Mouse (Mus musculus): Measurements from ENCODE around the gene Adprhl1. TPM values are rescaled to one million over a fixed set of nuclear protein-coding genes. Genes with fewer than 3 reads are reported as not detected.

Gene Adprhl1
- total RNA-seq, 2 experiments from 2014 or later, result 2.2 to 3.1 TPM

Small RNA genes lying within 50 kb of the gene (microRNA-seq; reads per million reads assigned to microRNA genes)
- gene Mir1968, result 49.2 to 52.3 reads per million in 2 experiments

Other genes starting within 250 kb of the Adprhl1 start
- under 1 TPM in 1 of 2 experiments, not detected in 1; 0.32 TPM for gene F7, start 228.1 kb downstream of the Adprhl1 start, total RNA-seq (2021)
- not detected for gene F10, start 216.9 kb downstream of the Adprhl1 start, total RNA-seq (2021)
- gene Proz, start 193.2 kb downstream of the Adprhl1 start, total RNA-seq (2021), result not detected
- gene Pcid2, start 148.7 kb downstream of the Adprhl1 start, total RNA-seq (2021), result 10 to 100 TPM; 25.0 to 27.0 TPM
- 10 to 100 TPM; 65.5 to 69.5 TPM for gene Cul4a, start 148.5 kb downstream of the Adprhl1 start, total RNA-seq (2021)
- 100 to 1,000 TPM; 283 to 309 TPM for gene Lamp1, start 95.0 kb downstream of the Adprhl1 start, total RNA-seq (2021)
- 10 to 100 TPM; 10.3 to 10.8 TPM for gene Grtp1, start 53.5 kb downstream of the Adprhl1 start, total RNA-seq (2021)
- 10 to 100 TPM; 27.6 to 29.7 TPM for gene Dcun1d2, start 34.0 kb upstream of the Adprhl1 start, total RNA-seq (2021)
- 10 to 100 TPM; 43.8 to 45.6 TPM for gene Tmco3, start 34.0 kb upstream of the Adprhl1 start, total RNA-seq (2021)
- 10 to 100 TPM; 70.9 to 75.2 TPM for gene Tfdp1, start 84.6 kb upstream of the Adprhl1 start, total RNA-seq (2021)
- gene Atp4b, start 142.7 kb upstream of the Adprhl1 start, total RNA-seq (2021), result not detected
- under 1 TPM in 1 of 2 experiments, not detected in 1; 0.07 TPM for gene Grk1, start 150.9 kb upstream of the Adprhl1 start, total RNA-seq (2021)
- gene Tmem255b, start 181.0 kb upstream of the Adprhl1 start, total RNA-seq (2021), result 10 to 100 TPM in 1 of 2 experiments, 1 to 10 TPM in 1; 9.3 to 11.1 TPM
- 100 to 1,000 TPM; 105 to 116 TPM for gene Gas6, start 240.3 kb upstream of the Adprhl1 start, total RNA-seq (2021)